Mouse (Mus musculus): ENCODE data around the gene Brd2.

- TF ChIP-seq CTCF (IDR thresholded peaks at IDR 0.05; ENCODE audit: control insufficient read depth, insufficient read depth, low read length) (no peak), POLR2A (IDR thresholded peaks at IDR 0.05; ENCODE audit: borderline replicate concordance, control insufficient read depth, low read depth, low read length) (no peak)
Observed at GRCm38 (mm10) chr17:34083104-34083503, 39.3 kb downstream of the Brd2 start.

Measured in bone marrow, adult 2 months (tissue).